Mouse (Mus musculus) hindbrain, embryonic 14.5 days (tissue): ENCODE measurements around the gene Spice1. TPM values are rescaled to one million over a fixed set of nuclear protein-coding genes. Genes with fewer than 3 reads are reported as not detected.

Source experiments
- ATAC-seq: fragments of 200-750 bp; cut with Nextera tagmentation; 2 replicates; pipeline ENCODE4 v1.8.0; 2017; ENCODE audit warnings: moderate number of reproducible peaks, mild to moderate bottlenecking, moderate TSS enrichment, moderate library complexity; ENCODE audit not compliant: low FRiP score
- DNase-seq: peaks from one replicate; pipeline ENCODE4 v3.0.0-alpha.2; 2015; ENCODE audit warnings: low spot score
- H3K27ac ChIP-seq: fragments of 300-500 bp; sonication (generic); 2 replicates; pipeline ENCODE4 v1.5.1; 2014; ENCODE audit warnings: mild to moderate bottlenecking, moderate library complexity
- H3K27me3 ChIP-seq: fragments of 300-500 bp; sonication (generic); 2 replicates; pipeline ENCODE4 v1.6.1; 2014; ENCODE audit warnings: mild to moderate bottlenecking, low read length, mixed read lengths; ENCODE audit not compliant: control insufficient read depth, insufficient read depth
- H3K36me3 ChIP-seq: fragments of 300-500 bp; sonication (generic); replicated peaks from 2 replicates; pipeline ENCODE4 v1.6.1; 2014; ENCODE audit not compliant: control insufficient read depth, insufficient read depth
- H3K4me1 ChIP-seq: fragments of 300-500 bp; sonication (generic); replicated peaks from 2 replicates; pipeline ENCODE4 v1.6.1; 2014; ENCODE audit warnings: antibody characterized with exemption, low read length, mixed read lengths; ENCODE audit not compliant: control insufficient read depth, insufficient read depth
- H3K4me2 ChIP-seq: fragments of 300-500 bp; sonication (generic); replicated peaks from 2 replicates; pipeline ENCODE4 v1.6.1; 2014; ENCODE audit warnings: mild to moderate bottlenecking, moderate library complexity
- H3K4me3 ChIP-seq: fragments of 300-500 bp; sonication (generic); replicated peaks from 2 replicates; pipeline ENCODE4 v1.5.1; 2014; ENCODE audit warnings: mild to moderate bottlenecking, low read length
- H3K9ac ChIP-seq: fragments of 300-500 bp; sonication (generic); 2 replicates; pipeline ENCODE4 v1.6.1; 2014
- H3K9me3 ChIP-seq: fragments of 300-500 bp; sonication (generic); 2 replicates; pipeline ENCODE4 v1.6.1; 2016; ENCODE audit warnings: low read length; ENCODE audit not compliant: control insufficient read depth
- WGBS: fragments of 180-500 bp; shearing (Covaris S2); extraction: QIAGEN DNeasy Blood & Tissue Kit; methylation state at CpG from one replicate; pipeline ENCODE4 v1.1.7; 2014; 5-methylcytosine and 5-hydroxymethylcytosine counted together
- polyA plus RNA-seq: library from polyadenylated mRNA; unstranded; fragments of >200 nt; fragmentation: Nextera tagmentation; extraction: Ambion mirVana; gene quantifications from 2 replicates; pipeline ENCODE4 v1.2.1, GENCODE M21; 2014

The Spice1 gene
- polyA plus RNA-seq, 1 experiment from 2014 or later, result 14.6 TPM

GRCm38 (mm10) chr16:44435481-44435880 lies 88.6 kb downstream of the Spice1 start:
- 63% methylated on average over 4 of the region's 4 CpGs for WGBS
- no peak for DNase-seq

More at GRCm38 (mm10) chr16:44435481-44435880, 88.6 kb downstream of the Spice1 start:
- H3K4me2 ChIP-seq, result no peak overlapping the region
- no peaks in the 10 kb centered on the region for H3K4me1 ChIP-seq
- ATAC-seq, result no peak
- no peak overlapping the region for H3K9ac ChIP-seq
- H3K4me3 ChIP-seq, result no peak overlapping the region
- H3K36me3 ChIP-seq, result no peaks in the 10 kb centered on the region
- no peak overlapping the region for H3K27ac ChIP-seq
- no peaks in the 10 kb centered on the region for H3K9me3 ChIP-seq
- no peaks in the 10 kb centered on the region for H3K27me3 ChIP-seq

Other genes starting within 250 kb of the Spice1 start
- gene Atp6v1a, start 207.4 kb upstream of the Spice1 start, polyA plus RNA-seq, result 169 and 200 TPM in 2 replicates
- 41.0 and 46.7 TPM in 2 replicates for gene Naa50, start 207.3 kb upstream of the Spice1 start, polyA plus RNA-seq
- gene Usf3, start 173.9 kb upstream of the Spice1 start, polyA plus RNA-seq, result 4.4 and 4.7 TPM in 2 replicates
- 14.3 and 19.7 TPM in 2 replicates for gene Sidt1, start 13.9 kb upstream of the Spice1 start, polyA plus RNA-seq
- gene Cfap44, start 47.7 kb downstream of the Spice1 start, polyA plus RNA-seq, result 7.8 and 11.0 TPM in 2 replicates
- 10.1 and 11.8 TPM in 2 replicates for gene Boc, start 211.8 kb downstream of the Spice1 start, polyA plus RNA-seq